Mouse (Mus musculus): ENCODE data around the gene Unc119. TPM values are rescaled to one million over a fixed set of nuclear protein-coding genes. Genes with fewer than 3 reads are reported as not detected.

Unc119 gene
- total RNA-seq, 1 experiment = 24.5 TPM

DNA sequence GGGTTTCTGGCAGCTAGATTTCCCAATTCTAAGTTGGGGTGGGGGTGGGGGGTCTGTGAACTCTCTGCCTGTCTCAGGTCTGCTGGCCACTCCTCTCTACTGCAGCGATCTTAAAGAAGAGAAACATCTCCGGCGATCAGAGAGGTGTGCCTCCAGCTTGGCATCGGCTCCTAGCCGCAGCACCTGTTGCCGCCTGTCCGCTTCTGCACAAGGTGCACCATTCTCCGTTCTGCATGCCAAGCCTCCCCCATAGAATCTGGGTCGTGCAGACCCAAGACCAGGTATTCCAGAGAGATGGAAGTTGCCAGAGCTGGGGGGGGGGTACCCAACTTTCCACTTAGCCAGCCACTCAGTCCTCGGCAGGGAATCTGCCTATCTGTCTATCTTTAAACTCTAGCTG is 42.5 kb downstream of the Unc119 start:
- no peak overlapping the region for H3K27ac ChIP-seq (ENCODE audit: insufficient read depth, low read depth, low read length, poor library complexity, severe bottlenecking)
- H3K36me3 ChIP-seq (ENCODE audit: control insufficient read depth, insufficient read depth, low read length, poor library complexity, severe bottlenecking) = no peaks in the 10 kb centered on the region
- in situ Hi-C loops (cut with MboI; ENCODE audit: low sequenced_read_pairs in 2 of 2, unreplicated experiment in 2 of 2) = no loop called here
- no peak overlapping the region for H3K9ac ChIP-seq (ENCODE audit: insufficient read depth, low read depth, low read length, poor library complexity, severe bottlenecking)
- peaks cover 0 to 5% of the 10 kb centered on the region in 2 experiments; a peak in 1 of 4 replicates for H3K4me1 ChIP-seq (ENCODE audit: control insufficient read depth in 2 of 2, insufficient read depth in 2 of 2, low read length in 2 of 2, poor library complexity in 1 of 2)
- H3K9me3 ChIP-seq (ENCODE audit: control insufficient read depth, insufficient read depth, low read depth, low read length) = no peaks in the 10 kb centered on the region
- TF ChIP-seq ZNF384 (IDR thresholded peaks at IDR 0.05; ENCODE audit: low read depth, low read length) = no peak
- no peak for TF ChIP-seq HCFC1 (IDR thresholded peaks at IDR 0.05; ENCODE audit: borderline replicate concordance, insufficient read depth, low read length)
- no peak for TF ChIP-seq MAFK (IDR thresholded peaks at IDR 0.05; ENCODE audit: insufficient read depth, low read depth, low read length)
- TF ChIP-seq CHD2 (IDR thresholded peaks at IDR 0.05; ENCODE audit: low read depth, low read length) = no peak
- TF ChIP-seq ZC3H11A (IDR thresholded peaks at IDR 0.05; ENCODE audit: borderline replicate concordance, low read depth, low read length) = no peak
- DNase-seq (ENCODE audit: low read depth, low spot score) = no peak
- H3K4me3 ChIP-seq (ENCODE audit: insufficient read depth in 1 of 2, low read depth in 1 of 2, low read length in 2 of 2, poor library complexity in 1 of 2, severe bottlenecking in 1 of 2) = no peak overlapping the region

DNA sequence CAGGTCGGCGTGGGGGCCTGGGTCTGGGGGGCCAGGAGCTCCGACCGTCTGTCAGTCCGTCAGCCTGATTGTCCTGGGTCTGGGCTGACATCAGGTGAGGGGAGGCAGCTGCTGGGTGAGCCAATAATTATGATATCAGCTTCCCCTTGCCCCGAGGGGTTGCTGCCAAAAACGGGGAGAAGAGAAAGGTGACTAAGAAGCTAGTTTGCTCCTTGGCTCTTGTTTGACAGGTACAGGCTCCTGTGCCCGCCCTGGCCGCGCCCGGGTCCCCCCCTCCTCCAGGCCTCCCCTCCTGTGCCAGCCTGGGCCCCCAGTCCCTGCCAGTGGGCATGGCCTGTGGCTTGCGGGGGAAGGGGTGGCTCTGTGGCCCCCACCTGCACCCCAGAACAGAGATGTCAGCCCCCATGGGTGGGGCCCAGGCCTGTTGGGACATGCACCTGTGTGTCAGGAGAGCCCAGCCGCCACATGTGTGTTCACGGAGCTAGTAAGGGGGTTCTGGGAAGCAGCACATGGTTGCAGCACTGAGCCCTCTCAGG is 43.3 kb downstream of the Unc119 start, which contains the start of gene Foxn1:
Gene Foxn1 (minus strand): TSS at position 51 of the 536 bp plus-strand sequence.
- Histone ChIP-seq H3K9ac (ENCODE audit: insufficient read depth, low read depth, low read length, poor library complexity, severe bottlenecking) (no peak within 1 kb of the TSS), H3K4me1 (ENCODE audit: control insufficient read depth in 2 of 2, insufficient read depth in 2 of 2, low read length in 2 of 2, poor library complexity in 1 of 2) (peaks cover 0 to 5% of the 10 kb centered on the region in 2 experiments; a peak in 1 of 4 replicates), H3K4me3 (ENCODE audit: insufficient read depth in 1 of 2, low read depth in 1 of 2, low read length in 2 of 2, poor library complexity in 1 of 2, severe bottlenecking in 1 of 2) (no peak within 1 kb of the TSS), H3K27ac (ENCODE audit: insufficient read depth, low read depth, low read length, poor library complexity, severe bottlenecking) (no peak within 1 kb of the TSS), H3K9me3 (ENCODE audit: control insufficient read depth, insufficient read depth, low read depth, low read length) (no peaks in the 10 kb centered on the region), H3K36me3 (ENCODE audit: control insufficient read depth, insufficient read depth, low read length, poor library complexity, severe bottlenecking) (no peaks in the 10 kb centered on the region)
- DNase-seq (ENCODE audit: low read depth, low spot score) = no peak
- in situ Hi-C loops (cut with MboI; ENCODE audit: low sequenced_read_pairs in 2 of 2, unreplicated experiment in 2 of 2) = no loop called here
- TF ChIP-seq MAFK (IDR thresholded peaks at IDR 0.05; ENCODE audit: insufficient read depth, low read depth, low read length) (no peak), ZC3H11A (IDR thresholded peaks at IDR 0.05; ENCODE audit: borderline replicate concordance, low read depth, low read length) (no peak), ZNF384 (IDR thresholded peaks at IDR 0.05; ENCODE audit: low read depth, low read length) (no peak), CHD2 (IDR thresholded peaks at IDR 0.05; ENCODE audit: low read depth, low read length) (no peak), HCFC1 (IDR thresholded peaks at IDR 0.05; ENCODE audit: borderline replicate concordance, insufficient read depth, low read length) (no peak)

DNA sequence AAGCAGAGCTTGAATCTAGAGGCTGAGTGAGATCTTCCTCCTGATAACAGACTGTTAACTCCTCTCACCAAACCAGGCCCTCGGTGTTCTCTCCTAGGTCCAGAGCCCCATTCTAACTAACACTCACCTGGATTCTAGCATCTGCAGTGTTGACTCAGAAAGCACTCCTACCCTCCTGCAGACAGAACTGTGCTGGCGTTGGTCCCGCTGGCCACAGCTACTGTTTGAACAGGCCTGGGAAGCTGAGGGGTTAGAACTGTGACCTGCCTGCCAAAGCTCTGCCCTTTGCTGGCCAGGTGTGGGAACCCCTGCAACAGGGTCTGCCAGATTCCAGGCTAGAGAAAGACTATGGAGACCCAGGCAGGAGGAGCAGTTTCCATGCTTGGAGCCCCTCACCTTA is 49.4 kb downstream of the Unc119 start:
- no peak for TF ChIP-seq CHD2 (IDR thresholded peaks at IDR 0.05; ENCODE audit: low read depth, low read length)
- TF ChIP-seq HCFC1 (IDR thresholded peaks at IDR 0.05; ENCODE audit: borderline replicate concordance, insufficient read depth, low read length) = no peak
- no peak for TF ChIP-seq ZNF384 (IDR thresholded peaks at IDR 0.05; ENCODE audit: low read depth, low read length)
- no peak for TF ChIP-seq MAFK (IDR thresholded peaks at IDR 0.05; ENCODE audit: insufficient read depth, low read depth, low read length)
- in situ Hi-C loops (cut with MboI; ENCODE audit: low sequenced_read_pairs in 2 of 2, unreplicated experiment in 2 of 2) = no loop called here
- peaks cover 0 to 17% of the 10 kb centered on the region in 2 experiments; a peak in 1 of 4 replicates for H3K4me1 ChIP-seq (ENCODE audit: control insufficient read depth in 2 of 2, insufficient read depth in 2 of 2, low read length in 2 of 2, poor library complexity in 1 of 2)
- no peak for DNase-seq (ENCODE audit: low read depth, low spot score)
- H3K36me3 ChIP-seq (ENCODE audit: control insufficient read depth, insufficient read depth, low read length, poor library complexity, severe bottlenecking) = no peaks in the 10 kb centered on the region
- H3K4me3 ChIP-seq (ENCODE audit: insufficient read depth in 1 of 2, low read depth in 1 of 2, low read length in 2 of 2, poor library complexity in 1 of 2, severe bottlenecking in 1 of 2) = no peak overlapping the region
- H3K27ac ChIP-seq (ENCODE audit: insufficient read depth, low read depth, low read length, poor library complexity, severe bottlenecking) = no peak overlapping the region
- H3K9ac ChIP-seq (ENCODE audit: insufficient read depth, low read depth, low read length, poor library complexity, severe bottlenecking) = no peak overlapping the region
- H3K9me3 ChIP-seq (ENCODE audit: control insufficient read depth, insufficient read depth, low read depth, low read length) = no peaks in the 10 kb centered on the region

DNA sequence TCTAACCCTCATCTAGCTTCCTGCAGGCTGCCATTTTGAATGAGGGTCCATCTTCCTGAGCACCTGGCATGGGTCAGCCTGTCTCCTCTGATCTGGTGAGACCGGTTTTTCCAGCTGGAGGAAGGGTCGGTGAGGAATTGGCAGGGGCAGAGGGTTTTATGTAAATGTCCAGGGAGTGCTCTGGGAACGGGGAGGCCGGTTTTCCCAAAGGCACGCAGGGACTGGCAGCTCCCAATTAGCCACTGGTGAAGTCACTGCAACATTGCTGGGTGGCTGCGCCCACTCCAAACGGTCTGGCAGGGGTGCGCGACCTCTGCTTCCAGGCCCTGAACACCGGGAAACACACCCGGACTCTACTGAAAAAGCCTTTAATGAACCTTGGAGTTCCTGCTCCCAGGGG is 53.7 kb downstream of the Unc119 start:
- H3K27ac ChIP-seq (ENCODE audit: insufficient read depth, low read depth, low read length, poor library complexity, severe bottlenecking) = 0 out of 2 replicates have a peak overlapping the region, but pooled peaks have one; percentile 26
- TF ChIP-seq MAFK (IDR thresholded peaks at IDR 0.05; ENCODE audit: insufficient read depth, low read depth, low read length) = no peak
- no peak for TF ChIP-seq ZC3H11A (IDR thresholded peaks at IDR 0.05; ENCODE audit: borderline replicate concordance, low read depth, low read length)
- no peak for TF ChIP-seq HCFC1 (IDR thresholded peaks at IDR 0.05; ENCODE audit: borderline replicate concordance, insufficient read depth, low read length)
- TF ChIP-seq ZNF384 (IDR thresholded peaks at IDR 0.05; ENCODE audit: low read depth, low read length) = no peak
- TF ChIP-seq CHD2 (IDR thresholded peaks at IDR 0.05; ENCODE audit: low read depth, low read length) = no peak
- in situ Hi-C loops (cut with MboI; ENCODE audit: low sequenced_read_pairs in 2 of 2, unreplicated experiment in 2 of 2) = loop anchor here in 1 of 2 experiments (5.0 kb wide), 1 partner anchor 35 kb away; no protein-coding TSS in a partner anchor
- H3K9ac ChIP-seq (ENCODE audit: insufficient read depth, low read depth, low read length, poor library complexity, severe bottlenecking) = peak overlapping the region; percentile 65; the same call in 1 of the 2 replicates
- DNase-seq (ENCODE audit: low read depth, low spot score) = no peak
- H3K4me3 ChIP-seq (ENCODE audit: insufficient read depth in 1 of 2, low read depth in 1 of 2, low read length in 2 of 2, poor library complexity in 1 of 2, severe bottlenecking in 1 of 2) = peak overlapping the region; percentile 43 to 63
- no peaks in the 10 kb centered on the region for H3K36me3 ChIP-seq (ENCODE audit: control insufficient read depth, insufficient read depth, low read length, poor library complexity, severe bottlenecking)
- H3K4me1 ChIP-seq (ENCODE audit: control insufficient read depth in 2 of 2, insufficient read depth in 2 of 2, low read length in 2 of 2, poor library complexity in 1 of 2) = peaks cover 3 to 32% of the 10 kb centered on the region in 2 experiments; a peak in 2 of 4 replicates
- no peaks in the 10 kb centered on the region for H3K9me3 ChIP-seq (ENCODE audit: control insufficient read depth, insufficient read depth, low read depth, low read length)

All from ES-E14 (cell line).